Mouse (Mus musculus) spleen, postnatal 10 days (tissue): ENCODE results near the gene Slc3a1.

Source experiments
- DNase-seq, 2 experiments: peaks; one replicate each; pipeline ENCODE4 v3.0.0; 2021 to 2022; ENCODE audit warnings: low spot score in 2 of 2

The Slc3a1 gene

GRCm38 (mm10) chr17:85089011-85089410, 60.8 kb downstream of the Slc3a1 start:
- no peak for DNase-seq

GRCm38 (mm10) chr17:85089621-85090020, 61.4 kb downstream of the Slc3a1 start:
- no peak for DNase-seq

DNA sequence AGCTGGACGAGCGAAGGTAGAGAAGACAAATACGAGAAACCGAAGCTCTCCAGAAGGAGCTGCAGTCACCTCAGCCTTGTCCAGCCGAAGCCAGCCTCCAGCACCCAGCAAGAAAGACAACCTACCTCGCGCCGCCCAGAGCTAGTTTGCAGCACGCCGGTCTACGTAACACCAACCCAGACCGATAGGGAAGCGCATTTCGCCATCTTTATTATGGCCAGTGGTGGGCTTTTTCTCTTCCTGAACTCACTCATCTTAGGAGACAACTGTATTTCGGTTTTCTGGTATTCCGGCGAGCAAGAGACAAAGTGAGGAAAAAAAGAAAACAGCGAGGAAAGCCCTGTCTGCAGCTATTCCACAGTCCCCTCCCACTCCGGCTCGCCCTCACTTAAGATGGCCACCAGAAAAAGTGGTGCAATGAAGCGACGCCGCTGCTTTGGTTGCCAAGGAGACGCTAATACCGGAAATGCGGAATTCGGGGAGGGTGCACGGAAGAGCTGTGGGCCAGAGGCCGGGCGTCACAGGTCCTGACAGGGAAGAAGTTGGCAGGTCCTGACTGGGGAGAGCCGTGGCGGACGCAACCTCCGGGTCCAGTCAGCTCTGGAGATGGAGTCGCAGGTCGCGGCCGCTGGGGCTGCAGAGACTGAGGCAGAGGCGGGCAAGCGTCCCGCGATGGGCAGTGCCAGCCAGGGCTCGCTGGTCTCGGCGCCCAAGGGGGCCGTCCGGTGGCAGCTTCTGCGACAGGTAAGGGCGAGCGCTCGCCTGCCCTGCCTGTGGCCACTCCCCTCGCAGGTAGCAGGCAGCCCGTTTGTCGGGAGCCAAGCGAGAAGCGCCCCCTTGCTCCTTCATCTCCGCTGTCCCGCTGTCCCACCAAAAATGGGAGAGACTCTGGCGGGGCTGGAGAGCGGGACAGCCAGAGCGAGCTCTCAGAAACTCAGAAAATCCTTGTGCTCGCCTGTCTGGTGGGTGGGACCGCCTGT, 62.2 kb downstream of the Slc3a1 start, which contains the start of the genes Prepl and Camkmt:
Prepl (minus strand) TSS at position 122 of the 980 bp plus-strand sequence.
Camkmt (plus strand) TSS at position 433 of the 980 bp plus-strand sequence.
- DNase-seq: peak; percentile 91 to 95

GRCm38 (mm10) chr17:85091762-85092161, 63.6 kb downstream of the Slc3a1 start:
- DNase-seq: no peak

- no peak for DNase-seq
These were observed 68.2 kb downstream of the Slc3a1 start for GRCm38 (mm10) chr17:85096396-85096795.

DNA sequence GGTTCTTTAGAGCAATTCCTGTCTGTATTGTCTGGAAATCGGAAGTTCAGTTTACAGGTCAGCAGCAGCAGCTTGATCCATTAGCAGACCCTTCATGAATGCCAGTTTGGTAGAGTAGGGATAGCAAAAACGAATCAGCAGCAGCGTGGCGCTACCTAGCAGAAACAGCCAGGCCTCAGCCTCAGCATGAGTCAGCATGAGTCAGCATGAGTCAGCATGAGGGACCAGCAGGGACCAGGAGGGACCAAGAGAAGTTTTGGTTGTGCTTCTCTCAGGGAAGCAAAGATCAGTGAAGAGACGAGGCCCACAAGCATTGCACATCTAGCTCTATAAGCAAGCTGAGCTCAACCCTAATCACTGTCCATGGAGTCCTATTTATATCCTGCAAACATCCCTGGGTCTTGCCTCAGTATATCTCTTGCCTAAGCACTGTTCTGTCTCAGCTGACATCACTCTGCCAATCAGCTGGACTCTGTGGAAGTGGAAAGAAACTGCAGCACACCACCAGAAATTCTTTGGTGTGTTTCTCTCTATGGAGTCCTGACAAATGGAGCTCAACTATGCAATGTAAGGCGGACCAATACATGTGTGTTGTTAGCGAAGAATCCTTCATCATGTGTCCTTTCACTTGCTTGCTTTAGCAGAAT, 70.6 kb downstream of the Slc3a1 start:
- peak in 1 of 2 experiments; percentile 42 for DNase-seq

DNA sequence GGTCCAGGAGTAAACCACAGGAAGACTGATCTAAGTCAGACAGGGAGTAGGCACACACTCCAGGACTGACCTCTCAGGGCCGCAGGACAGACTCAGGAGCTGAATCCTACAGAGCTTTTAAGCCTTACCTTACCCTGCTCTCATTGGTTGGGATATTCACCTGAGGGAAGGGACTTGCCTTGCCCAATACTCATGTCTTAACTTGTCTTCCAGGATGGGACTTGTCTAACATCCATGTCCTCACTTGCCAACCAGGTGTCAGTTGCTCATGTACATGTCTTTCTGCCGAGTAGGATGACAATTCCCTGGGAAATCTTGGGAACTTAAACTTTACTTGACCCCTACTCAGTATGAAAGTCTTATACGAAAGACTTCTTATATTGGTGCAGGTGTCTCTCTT, 72.1 kb downstream of the Slc3a1 start:
- no peak for DNase-seq

DNA sequence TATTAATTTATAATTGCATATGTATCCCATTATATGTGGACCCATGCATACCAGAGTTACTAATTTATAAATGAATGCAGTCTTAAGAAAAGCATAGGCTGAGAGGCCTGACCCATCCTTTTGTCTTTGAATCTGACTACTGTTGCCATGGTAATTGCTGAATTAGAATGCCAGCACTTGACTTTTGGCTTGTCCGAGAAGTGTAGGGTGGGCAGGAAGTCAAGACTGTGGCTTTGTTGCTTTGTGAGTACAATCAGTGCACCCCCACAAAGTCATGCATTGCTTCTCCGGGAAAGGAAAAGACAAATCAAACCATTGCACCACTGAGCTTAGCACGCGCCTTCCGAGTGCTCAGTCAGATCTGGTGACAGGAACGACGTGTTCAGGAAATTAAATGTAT, 73.6 kb downstream of the Slc3a1 start:
- no peak for DNase-seq

DNA sequence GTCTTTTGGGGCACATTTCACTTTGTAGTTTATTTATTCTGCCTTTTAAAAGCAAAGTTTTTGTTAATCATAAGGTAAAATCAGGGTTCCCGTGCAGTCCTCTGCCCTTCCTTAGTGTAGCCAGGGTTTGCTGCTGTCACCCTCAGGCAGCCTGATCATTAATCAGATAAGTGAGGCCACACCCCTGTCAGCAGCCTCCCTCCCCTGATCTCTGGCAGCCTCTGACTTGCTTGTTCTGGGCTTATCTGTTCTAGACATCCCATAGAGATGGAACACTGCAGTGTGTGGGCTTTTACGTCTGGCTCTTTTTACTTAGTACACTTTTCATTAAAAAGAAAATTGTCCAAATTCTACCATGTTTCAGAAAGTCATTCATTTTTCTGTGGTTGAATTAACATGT, 75.1 kb downstream of the Slc3a1 start:
- DNase-seq: no peak

DNA sequence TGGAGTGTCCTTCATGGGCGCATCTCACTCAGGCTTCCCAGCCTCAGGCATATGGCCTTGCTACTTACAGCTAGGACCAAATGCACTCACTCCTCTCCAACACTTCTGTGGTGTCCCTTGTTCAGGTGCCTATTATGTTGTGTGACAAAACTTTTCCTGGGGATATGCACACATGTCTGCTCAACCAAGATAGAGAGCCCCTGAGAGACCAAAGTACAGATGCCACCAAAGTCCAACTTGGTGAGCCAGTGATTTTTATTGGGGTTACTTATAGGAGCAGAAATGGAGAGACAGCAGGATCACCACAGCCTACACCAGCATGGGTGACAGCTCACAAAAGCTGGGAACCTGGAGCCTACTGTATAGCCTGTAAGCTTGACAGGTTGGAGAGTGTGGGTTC, 82.5 kb downstream of the Slc3a1 start:
- no peak for DNase-seq

DNA sequence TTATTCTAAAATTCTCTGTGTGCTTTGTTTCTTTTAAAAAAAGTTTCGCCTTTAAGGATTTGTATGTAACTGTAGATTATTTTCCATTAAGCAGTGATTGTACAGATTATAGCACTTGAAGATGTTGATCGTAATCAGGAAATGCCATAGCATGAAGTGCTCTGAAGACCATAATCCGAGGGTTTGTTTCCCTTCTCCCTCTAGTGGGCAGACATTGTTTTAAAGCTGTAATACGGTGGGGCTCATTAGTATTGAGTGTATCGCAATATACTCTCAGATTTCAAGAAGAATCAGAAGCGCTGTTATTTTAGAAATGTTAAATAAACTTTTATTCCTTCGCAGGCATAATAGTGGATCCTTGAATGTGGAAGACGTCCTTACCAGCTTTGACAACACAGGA, 85.3 kb downstream of the Slc3a1 start:
- DNase-seq: no peak
